Mouse (Mus musculus) forebrain, embryonic 16.5 days (tissue): ENCODE measurements around the gene Meioc. TPM values are rescaled to one million over a fixed set of nuclear protein-coding genes. Genes with fewer than 3 reads are reported as not detected.
"Not testable (repeated sequence)": the region's sequence is repeated elsewhere in the genome, so short reads cannot be mapped to it uniquely, and the experiment has no call there.

Source experiments
- ATAC-seq: fragments of 200-750 bp; cut with Nextera tagmentation; 2 replicates; pipeline ENCODE4 v1.8.0; 2017; ENCODE audit warnings: mild to moderate bottlenecking, moderate library complexity
- H3K27ac ChIP-seq: fragments of 300-500 bp; sonication (generic); 2 replicates; pipeline ENCODE4 v1.5.1; 2014; ENCODE audit warnings: low read length, control low read depth
- H3K27me3 ChIP-seq: fragments of 300-500 bp; sonication (generic); replicated peaks from 2 replicates; pipeline ENCODE4 v1.6.1; 2014; ENCODE audit warnings: low read length; ENCODE audit not compliant: control insufficient read depth, insufficient read depth
- H3K36me3 ChIP-seq: fragments of 300-500 bp; sonication (generic); 2 replicates; pipeline ENCODE4 v1.6.1; 2014; ENCODE audit not compliant: control insufficient read depth, insufficient read depth
- H3K4me1 ChIP-seq: fragments of 300-500 bp; sonication (generic); replicated peaks from 2 replicates; pipeline ENCODE4 v1.6.1; 2014; ENCODE audit warnings: low read length; ENCODE audit not compliant: control insufficient read depth, insufficient read depth
- H3K4me2 ChIP-seq: fragments of 300-500 bp; sonication (generic); 2 replicates; pipeline ENCODE4 v1.6.1; 2014; ENCODE audit warnings: mild to moderate bottlenecking, low read length, control low read depth
- H3K4me3 ChIP-seq: fragments of 300-500 bp; sonication (generic); replicated peaks from 2 replicates; pipeline ENCODE4 v1.5.1; 2014; ENCODE audit warnings: mild to moderate bottlenecking, low read length, control low read depth
- H3K9ac ChIP-seq: fragments of 300-500 bp; sonication (generic); replicated peaks from 2 replicates; pipeline ENCODE4 v1.6.1; 2014; ENCODE audit warnings: low read depth, low read length, control low read depth
- H3K9me3 ChIP-seq: fragments of 300-500 bp; sonication (generic); 2 replicates; pipeline ENCODE4 v1.6.1; 2016; ENCODE audit warnings: low read length; ENCODE audit not compliant: control insufficient read depth
- WGBS: fragments of 180-500 bp; shearing (Covaris S2); extraction: QIAGEN DNeasy Blood & Tissue Kit; methylation state at CpG from one replicate; pipeline ENCODE4 v1.1.7; 2014; 5-methylcytosine and 5-hydroxymethylcytosine counted together
- microRNA-seq: library from miRNA; unstranded; fragments of <30 nt; microRNA quantifications from one replicate; pipeline ENCODE4, GENCODE M21; 2017
- polyA plus RNA-seq: library from polyadenylated mRNA; unstranded; fragments of >200 nt; fragmentation: Nextera tagmentation; extraction: Ambion mirVana; gene quantifications from 2 replicates; pipeline ENCODE4 v1.2.1, GENCODE M21; 2015

Gene Meioc
- polyA plus RNA-seq, 1 experiment from 2014 or later = 0.09 TPM

- H3K4me2 ChIP-seq, H3K4me1 ChIP-seq, H3K9ac ChIP-seq, H3K36me3 ChIP-seq, H3K27me3 ChIP-seq, H3K4me3 ChIP-seq, ATAC-seq, H3K27ac ChIP-seq, H3K9me3 ChIP-seq: not testable (repeated sequence)
- 82% methylated on average over 2 of the region's 2 CpGs for WGBS
Observed at GRCm38 (mm10) chr11:102714578-102714977, 51.1 kb downstream of the Meioc start.

- no peaks in the 10 kb centered on the region for H3K27me3 ChIP-seq
- no peak for ATAC-seq
- H3K27ac ChIP-seq = no peak overlapping the region
- 74% methylated on average over 7 of the region's 7 CpGs for WGBS
- no peaks in the 10 kb centered on the region for H3K4me1 ChIP-seq
- no peaks in the 10 kb centered on the region for H3K36me3 ChIP-seq
- no peaks in the 10 kb centered on the region; the same call in 1 of the 2 replicates for H3K9me3 ChIP-seq
- H3K4me3 ChIP-seq = no peak overlapping the region
- H3K9ac ChIP-seq = no peak overlapping the region
- H3K4me2 ChIP-seq = no peak overlapping the region
Observed at GRCm38 (mm10) chr11:102716135-102716534, 52.6 kb downstream of the Meioc start.

- ATAC-seq = no peak
- Histone ChIP-seq H3K36me3 (no peaks in the 10 kb centered on the region), H3K9ac (no peak overlapping the region), H3K4me1 (no peaks in the 10 kb centered on the region), H3K27me3 (no peaks in the 10 kb centered on the region), H3K27ac (no peak overlapping the region), H3K9me3 (no peaks in the 10 kb centered on the region), H3K4me2 (no peak overlapping the region), H3K4me3 (no peak overlapping the region)
- WGBS = 34% methylated on average over 3 of the region's 3 CpGs
Observed at GRCm38 (mm10) chr11:102725574-102725973, 62.1 kb downstream of the Meioc start.

GRCm38 (mm10) chr11:102728614-102729013 lies 65.1 kb downstream of the Meioc start:
- H3K4me3 ChIP-seq = no peak overlapping the region
- no peak for ATAC-seq
- no peaks in the 10 kb centered on the region for H3K9me3 ChIP-seq
- WGBS = 38% methylated on average over 7 of the region's 7 CpGs
- no peak overlapping the region for H3K4me2 ChIP-seq
- no peaks in the 10 kb centered on the region for H3K4me1 ChIP-seq
- no peak overlapping the region for H3K9ac ChIP-seq
- H3K27me3 ChIP-seq = no peaks in the 10 kb centered on the region
- no peak overlapping the region for H3K27ac ChIP-seq
- H3K36me3 ChIP-seq = no peaks in the 10 kb centered on the region

GRCm38 (mm10) chr11:102729835-102730234 lies 66.3 kb downstream of the Meioc start:
- no peak overlapping the region for H3K27ac ChIP-seq
- WGBS = 86% methylated on average over 3 of the region's 3 CpGs
- no peak overlapping the region for H3K4me3 ChIP-seq
- no peaks in the 10 kb centered on the region for H3K9me3 ChIP-seq
- no peak overlapping the region for H3K9ac ChIP-seq
- no peak overlapping the region for H3K4me2 ChIP-seq
- no peaks in the 10 kb centered on the region for H3K36me3 ChIP-seq
- H3K4me1 ChIP-seq = no peaks in the 10 kb centered on the region
- no peak for ATAC-seq
- no peaks in the 10 kb centered on the region for H3K27me3 ChIP-seq

- no peak for ATAC-seq
- no peak overlapping the region for H3K9ac ChIP-seq
- H3K27me3 ChIP-seq = no peaks in the 10 kb centered on the region
- 73% methylated on average over 6 of the region's 6 CpGs for WGBS
- no peaks in the 10 kb centered on the region for H3K4me1 ChIP-seq
- no peaks in the 10 kb centered on the region for H3K9me3 ChIP-seq
- no peak overlapping the region for H3K4me2 ChIP-seq
- H3K27ac ChIP-seq = no peak overlapping the region
- no peak overlapping the region for H3K4me3 ChIP-seq
- no peaks in the 10 kb centered on the region for H3K36me3 ChIP-seq
Observed at GRCm38 (mm10) chr11:102731366-102731765, 67.8 kb downstream of the Meioc start.

Small RNA genes within 50 kb of the gene (microRNA-seq; reads per million reads assigned to microRNA genes)
- gene Gm22920 = not detected

Other genes starting within 250 kb of the Meioc start
- 68.0 and 72.8 TPM in 2 replicates for gene Grn, start 233.4 kb upstream of the Meioc start, polyA plus RNA-seq
- 16.1 and 17.8 TPM in 2 replicates for gene Fam171a2, start 216.0 kb upstream of the Meioc start, polyA plus RNA-seq
- 3.6 and 6.6 TPM in 2 replicates for gene Itga2b, start 193.6 kb upstream of the Meioc start, polyA plus RNA-seq
- gene Gpatch8, start 107.3 kb upstream of the Meioc start, polyA plus RNA-seq = 66.6 and 88.1 TPM in 2 replicates
- gene Gm11627, start 84.3 kb upstream of the Meioc start, polyA plus RNA-seq = 6.4 and 8.3 TPM in 2 replicates
- gene Fzd2, start 59.3 kb upstream of the Meioc start, polyA plus RNA-seq = 12.0 and 13.5 TPM in 2 replicates
- 46.8 and 51.2 TPM in 2 replicates for gene Ccdc43, start 34.1 kb downstream of the Meioc start, polyA plus RNA-seq
- gene Adam11, start 97.7 kb downstream of the Meioc start, polyA plus RNA-seq = 21.4 and 33.7 TPM in 2 replicates
- 41.9 and 47.9 TPM in 2 replicates for gene Gjc1, start 156.0 kb downstream of the Meioc start, polyA plus RNA-seq
- gene Higd1b, start 172.1 kb downstream of the Meioc start, polyA plus RNA-seq = 13.7 and 14.5 TPM in 2 replicates
- 188 and 190 TPM in 2 replicates for gene Eftud2, start 217.3 kb downstream of the Meioc start, polyA plus RNA-seq
- gene Ccdc103, start 217.5 kb downstream of the Meioc start, polyA plus RNA-seq = 2.2 and 2.7 TPM in 2 replicates
- gene Fam187a, start 221.5 kb downstream of the Meioc start, polyA plus RNA-seq = not detected in 2 replicates
- 1.3 and 2.3 TPM in 2 replicates for gene Gfap, start 237.2 kb downstream of the Meioc start, polyA plus RNA-seq